Mouse (Mus musculus) G1E (cell line): ENCODE data around the gene Rsph14. TPM values are rescaled to one million over a fixed set of nuclear protein-coding genes. Genes with fewer than 3 reads are reported as not detected.

ENCODE experiments used
- ATAC-seq: 2 replicates; pipeline ENCODE4 v1.8.0; 2016; ENCODE audit warnings: mild to moderate bottlenecking; ENCODE audit not compliant: insufficient number of reproducible peaks, poor library complexity, low FRiP score, severe bottlenecking; ENCODE audit errors: extremely low read depth
- DNase-seq: peaks from one replicate; pipeline ENCODE4 v3.0.0; 2012; ENCODE audit warnings: low spot score
- H3K27me3 ChIP-seq: 2 replicates; pipeline ENCODE4 v1.6.1; 2012; ENCODE audit warnings: mild to moderate bottlenecking, low read length, inconsistent platforms; ENCODE audit not compliant: insufficient read depth
- H3K36me3 ChIP-seq: replicated peaks from 2 replicates; pipeline ENCODE3; 2012; ENCODE audit warnings: mild to moderate bottlenecking, inconsistent platforms
- H3K4me1 ChIP-seq: 2 replicates; pipeline ENCODE4 v1.6.1; 2012; ENCODE audit warnings: low read depth, low read length, inconsistent platforms, mixed read lengths; ENCODE audit not compliant: insufficient read depth
- H3K4me3 ChIP-seq: 2 replicates; pipeline ENCODE4 v1.5.1; 2012; ENCODE audit warnings: low read depth, mild to moderate bottlenecking, inconsistent platforms, low read length, moderate library complexity, mixed read lengths
- H3K9me3 ChIP-seq: replicated peaks from 2 replicates; pipeline ENCODE4 v1.6.1; 2012; ENCODE audit warnings: inconsistent platforms
- CTCF ChIP-seq: IDR thresholded peaks from 2 replicates; pipeline ENCODE4 v1.5.1; 2012; ENCODE audit warnings: low read depth, low read length, inconsistent platforms, mixed read lengths
- GATA1 ChIP-seq: IDR thresholded peaks from 2 replicates; pipeline ENCODE4 v1.6.1; 2012; ENCODE audit warnings: borderline replicate concordance, low read length, inconsistent platforms, mixed read lengths
- GATA2 ChIP-seq: IDR thresholded peaks from 2 replicates; pipeline ENCODE4 v1.6.1; 2012; ENCODE audit warnings: low read depth, low read length, inconsistent platforms, borderline replicate concordance
- POLR2AphosphoS5 ChIP-seq: IDR thresholded peaks from 2 replicates; pipeline ENCODE4 v1.6.1; 2012; ENCODE audit warnings: low read depth, low read length, inconsistent platforms; ENCODE audit not compliant: insufficient replicate concordance
- TAL1 ChIP-seq: conservative IDR thresholded peaks from 2 replicates; pipeline ENCODE4 v1.6.1; 2012; ENCODE audit warnings: low read depth, low read length, inconsistent platforms, mixed read lengths
- polyA plus RNA-seq: library from polyadenylated mRNA; stranded (reverse); fragments of >175 nt; gene quantifications from 2 replicates; pipeline ENCODE4 v1.2.3, GENCODE M21; 2012
- total RNA-seq, 2 experiments: library from RNA; stranded (forward) in 1 of 2; stranded (reverse) in 1 of 2; fragments of 200-1000 nt in 1 of 2; fragments of >200 nt in 1 of 2; fragmentation: Nextera tagmentation in 1 of 2; gene quantifications; 2 replicates each; pipeline ENCODE4 v1.2.3; 2014 to 2017

Rsph14 gene
- total and polyA plus RNA-seq, 3 experiments = 0.16 TPM; not detected in 2

DNA sequence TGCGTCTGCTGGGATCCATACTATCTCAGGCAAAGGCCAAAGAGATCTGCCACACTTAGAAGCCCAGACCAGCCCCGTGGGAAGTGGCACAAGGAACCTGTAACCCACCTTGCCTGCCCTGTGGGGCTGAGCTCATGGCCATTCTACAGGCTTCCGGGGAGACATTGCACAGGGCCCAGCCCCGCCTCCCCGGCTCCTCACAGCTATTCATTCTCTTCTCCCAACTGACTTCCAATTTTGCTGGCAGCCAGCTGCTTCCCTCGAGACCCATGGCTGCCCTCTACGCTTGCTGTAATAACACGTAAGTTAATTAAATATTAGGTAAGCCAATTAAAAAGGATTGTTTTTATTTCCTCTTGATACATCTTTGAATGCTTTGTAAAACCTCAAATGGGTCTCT lies 5.9 kb downstream of the Rsph14 start:
- no peak overlapping the region for H3K4me3 ChIP-seq
- no peaks in the 10 kb centered on the region for H3K4me1 ChIP-seq
- H3K36me3 ChIP-seq = no peaks in the 10 kb centered on the region
- H3K27me3 ChIP-seq = no peaks in the 10 kb centered on the region
- ATAC-seq = no peak
- no peak for DNase-seq
- TF ChIP-seq CTCF = no peak
- TF ChIP-seq POLR2AphosphoS5 = no peak
- no peak for TF ChIP-seq TAL1
- no peak for TF ChIP-seq GATA1
- no peak for TF ChIP-seq GATA2
- peaks cover 65% of the 10 kb centered on the region for H3K9me3 ChIP-seq

DNA sequence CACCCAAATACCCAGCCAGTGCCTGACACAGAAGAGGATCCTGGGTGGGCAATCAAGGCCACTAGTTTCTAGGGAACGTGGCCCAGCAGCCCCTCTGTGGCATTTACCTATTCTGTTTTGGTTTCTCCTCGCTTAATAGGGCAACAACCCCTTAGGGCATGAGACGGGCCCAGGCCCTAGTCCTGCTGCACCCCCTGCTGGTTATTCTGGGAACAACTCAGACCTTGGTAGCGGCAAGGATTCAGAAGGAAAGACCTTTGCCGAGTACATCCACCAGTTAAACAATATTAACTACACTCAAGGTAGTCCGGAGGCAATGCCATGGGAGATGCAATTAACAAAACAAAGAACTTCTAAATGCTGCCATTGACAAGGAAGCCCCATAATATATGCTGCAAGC lies 11.2 kb downstream of the Rsph14 start:
- H3K4me1 ChIP-seq = no peaks in the 10 kb centered on the region
- no peak for TF ChIP-seq CTCF
- H3K9me3 ChIP-seq = peaks cover 72% of the 10 kb centered on the region
- DNase-seq (no peak), ATAC-seq (no peak)
- no peaks in the 10 kb centered on the region; the same call in 1 of the 2 replicates for H3K27me3 ChIP-seq
- no peak overlapping the region for H3K4me3 ChIP-seq
- H3K36me3 ChIP-seq = no peaks in the 10 kb centered on the region

DNA sequence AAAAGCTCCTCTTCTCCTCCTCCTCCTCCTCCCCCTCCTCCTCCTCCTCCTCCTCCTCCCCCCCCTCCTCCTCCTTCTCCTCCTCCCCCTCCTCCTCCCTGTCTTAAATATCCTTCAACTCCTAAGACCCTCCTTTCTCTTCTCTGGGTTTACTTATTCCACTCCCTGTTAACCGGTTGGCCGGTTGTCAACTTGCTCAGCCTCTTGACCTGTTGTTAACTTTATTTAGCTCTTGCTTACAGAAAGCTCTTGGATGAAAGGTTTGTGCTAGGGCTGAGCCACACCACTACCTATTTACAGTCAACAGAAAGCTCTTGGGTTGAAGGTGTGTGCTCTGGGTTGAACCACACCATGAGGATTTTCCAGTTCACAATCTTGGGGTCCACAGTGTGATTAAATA lies 12.1 kb downstream of the Rsph14 start:
- Histone ChIP-seq H3K27me3 (no peaks in the 10 kb centered on the region; the same call in 1 of the 2 replicates), H3K9me3 (peaks cover 77% of the 10 kb centered on the region), H3K36me3 (no peaks in the 10 kb centered on the region), H3K4me3 (no peak overlapping the region), H3K4me1 (no peaks in the 10 kb centered on the region)
- ATAC-seq (no peak), DNase-seq (no peak)
- TF ChIP-seq GATA1 (no peak), TAL1 (no peak), CTCF (no peak), POLR2AphosphoS5 (no peak), GATA2 (no peak)

DNA sequence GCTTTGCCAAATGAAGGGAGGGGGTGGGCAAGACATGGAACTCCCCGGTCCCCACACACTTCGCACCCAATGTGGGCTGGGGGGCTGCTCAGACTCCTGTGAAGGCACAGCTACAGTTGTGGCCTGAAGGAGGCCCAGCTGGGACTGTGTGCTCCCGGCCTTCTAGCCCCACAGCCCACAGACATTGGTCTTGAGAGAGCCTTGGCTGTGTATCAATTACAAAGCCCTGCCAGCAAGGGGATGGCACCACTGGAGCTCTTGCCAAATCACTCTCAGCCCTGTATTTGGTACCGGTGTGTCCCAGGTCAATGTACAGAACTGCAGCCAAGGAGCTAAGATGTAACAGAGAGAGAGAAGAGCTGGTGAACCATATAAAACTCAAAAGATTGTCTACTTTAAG lies 15.9 kb downstream of the Rsph14 start:
- DNase-seq (no peak), ATAC-seq (no peak)
- H3K4me3 ChIP-seq = no peak overlapping the region
- H3K27me3 ChIP-seq = no peaks in the 10 kb centered on the region; the same call in 1 of the 2 replicates
- no peaks in the 10 kb centered on the region for H3K36me3 ChIP-seq
- H3K4me1 ChIP-seq = no peaks in the 10 kb centered on the region
- H3K9me3 ChIP-seq = peaks cover 87% of the 10 kb centered on the region
- TF ChIP-seq CTCF (no peak), GATA1 (no peak), TAL1 (no peak), GATA2 (no peak), POLR2AphosphoS5 (no peak)

DNA sequence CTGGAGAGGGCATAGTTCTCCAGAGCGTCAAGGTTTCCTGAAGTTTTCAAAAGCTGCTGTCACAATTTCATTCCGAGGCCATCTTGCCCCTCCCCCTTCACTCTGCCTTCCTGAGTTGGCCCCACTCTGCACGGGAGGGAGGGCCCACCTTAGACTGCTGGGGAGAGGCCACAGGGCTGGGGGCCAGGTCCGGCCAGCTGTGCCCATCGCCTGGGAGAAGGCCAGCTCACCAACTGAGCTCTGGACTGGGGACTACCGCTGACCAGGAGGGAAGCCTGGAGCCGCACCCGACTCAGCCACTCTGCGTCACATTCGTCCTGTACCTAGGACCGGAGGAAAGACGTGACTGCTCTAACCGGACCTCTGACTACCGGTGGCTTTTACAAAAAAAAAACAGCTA lies 16.9 kb downstream of the Rsph14 start:
- DNase-seq (no peak), ATAC-seq (no peak)
- H3K36me3 ChIP-seq = no peaks in the 10 kb centered on the region
- TF ChIP-seq CTCF = no peak
- TF ChIP-seq TAL1 = no peak
- no peak for TF ChIP-seq GATA1
- no peak for TF ChIP-seq GATA2
- no peak for TF ChIP-seq POLR2AphosphoS5
- no peak overlapping the region; the same call in 1 of the 2 replicates for H3K4me3 ChIP-seq
- H3K9me3 ChIP-seq = peaks cover 88% of the 10 kb centered on the region
- no peaks in the 10 kb centered on the region for H3K4me1 ChIP-seq
- no peaks in the 10 kb centered on the region; the same call in 1 of the 2 replicates for H3K27me3 ChIP-seq

DNA sequence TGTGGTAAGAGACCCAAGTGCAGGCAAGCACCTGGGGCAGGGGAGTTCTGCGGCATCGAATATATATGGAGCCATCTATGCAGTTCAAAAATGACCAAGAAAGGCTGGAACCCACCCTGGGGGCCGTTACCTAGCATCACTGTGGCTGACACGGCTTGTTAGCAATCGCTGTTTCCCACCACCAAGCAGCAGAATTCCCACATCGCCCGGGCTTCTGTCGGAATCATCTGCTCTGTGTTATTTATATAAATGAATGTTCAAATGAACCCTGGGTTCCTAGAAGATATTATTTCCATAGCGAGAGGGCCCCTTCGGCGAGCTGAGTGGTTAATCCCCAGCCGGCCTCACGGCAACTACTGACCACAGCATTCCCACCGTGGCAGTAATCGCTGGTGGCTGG lies 21.7 kb downstream of the Rsph14 start:
- Histone ChIP-seq H3K4me1 (no peaks in the 10 kb centered on the region), H3K27me3 (no peaks in the 10 kb centered on the region; the same call in 1 of the 2 replicates), H3K36me3 (no peaks in the 10 kb centered on the region), H3K9me3 (peaks cover 92% of the 10 kb centered on the region), H3K4me3 (no peak overlapping the region)
- TF ChIP-seq GATA2 = no peak
- no peak for TF ChIP-seq POLR2AphosphoS5
- no peak for TF ChIP-seq CTCF
- TF ChIP-seq GATA1 = no peak
- no peak for TF ChIP-seq TAL1
- ATAC-seq (no peak), DNase-seq (no peak)

DNA sequence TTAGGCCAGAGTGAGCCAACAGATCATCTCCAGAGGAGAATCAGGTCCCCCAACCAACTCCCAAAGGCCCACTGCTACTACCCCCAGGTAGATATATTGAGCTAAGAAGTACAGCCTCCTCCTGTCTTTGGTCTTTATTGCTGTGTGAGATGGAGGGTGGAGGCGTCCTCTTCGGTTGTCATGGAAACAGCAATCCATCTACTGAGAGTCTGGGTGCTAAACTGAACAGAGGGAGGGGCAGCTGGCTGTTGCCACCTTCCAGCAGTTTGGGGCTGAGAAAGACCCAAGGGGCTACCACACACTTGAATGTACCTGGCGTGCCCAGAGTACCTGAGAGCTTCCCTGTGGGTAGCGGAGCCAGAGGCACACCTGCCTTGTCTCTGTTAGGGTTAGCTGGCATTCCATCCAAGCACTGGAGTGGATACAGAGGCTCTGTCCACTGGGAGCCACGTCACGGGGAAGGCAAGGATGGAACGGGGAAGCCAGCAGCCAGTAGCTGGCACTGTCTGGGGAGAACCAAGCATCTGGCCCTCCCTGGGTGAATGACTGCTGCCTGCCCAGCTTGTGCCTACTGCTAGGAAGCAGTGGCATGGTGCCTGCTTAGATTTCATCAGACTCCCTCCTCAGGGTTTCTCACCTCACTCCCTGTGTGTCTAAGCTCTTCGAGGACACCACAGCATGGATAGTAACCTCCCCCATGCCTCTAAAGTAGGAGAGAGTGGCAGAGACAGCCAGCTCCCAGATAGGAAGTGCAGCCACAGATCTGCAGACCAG lies 25.3 kb downstream of the Rsph14 start:
- H3K4me3 ChIP-seq = 0 out of 2 replicates have a peak overlapping the region, but pooled peaks have one; percentile 9
- no peak for ATAC-seq

More for the DNA sequence above, 25.3 kb downstream of the Rsph14 start:
- Histone ChIP-seq H3K9me3 (peaks cover 91% of the 10 kb centered on the region), H3K4me1 (no peaks in the 10 kb centered on the region), H3K36me3 (no peaks in the 10 kb centered on the region), H3K27me3 (no peaks in the 10 kb centered on the region; the same call in 1 of the 2 replicates)
- no peak for TF ChIP-seq POLR2AphosphoS5
- no peak for TF ChIP-seq TAL1
- DNase-seq = no peak
